Mouse (Mus musculus) lung, embryonic 14.5 days (tissue): ENCODE measurements around the gene Yif1b. TPM values are rescaled to one million over a fixed set of nuclear protein-coding genes. Genes with fewer than 3 reads are reported as not detected.
A peak's percentile ranks its signal among the peaks of the same experiment; 100 is the strongest.

ENCODE experiments used
- ATAC-seq: fragments of 200-750 bp; cut with Nextera tagmentation; 2 replicates; pipeline ENCODE4 v1.8.0; 2017; ENCODE audit warnings: mild to moderate bottlenecking, moderate TSS enrichment, moderate library complexity; ENCODE audit not compliant: insufficient read depth
- DNase-seq: peaks from one replicate; pipeline ENCODE4 v3.0.0-alpha.2; 2015
- H3K27ac ChIP-seq: fragments of 300-500 bp; sonication (generic); 2 replicates; pipeline ENCODE4 v1.5.1; 2014; ENCODE audit warnings: low read depth, mild to moderate bottlenecking, moderate library complexity
- H3K27me3 ChIP-seq: fragments of 300-500 bp; sonication (generic); 2 replicates; pipeline ENCODE4 v1.6.1; 2014; ENCODE audit warnings: low read length, control low read depth; ENCODE audit not compliant: insufficient read depth
- H3K36me3 ChIP-seq: fragments of 300-500 bp; sonication (generic); 2 replicates; pipeline ENCODE4 v1.6.1; 2014; ENCODE audit warnings: control low read depth; ENCODE audit not compliant: insufficient read depth
- H3K4me1 ChIP-seq: fragments of 300-500 bp; sonication (generic); 2 replicates; pipeline ENCODE4 v1.6.1; 2014; ENCODE audit warnings: antibody characterized with exemption, control low read depth; ENCODE audit not compliant: insufficient read depth
- H3K4me2 ChIP-seq: fragments of 300-500 bp; sonication (generic); 2 replicates; pipeline ENCODE4 v1.6.1; 2014; ENCODE audit warnings: mild to moderate bottlenecking
- H3K4me3 ChIP-seq: fragments of 300-500 bp; sonication (generic); 2 replicates; pipeline ENCODE4 v1.5.1; 2014; ENCODE audit warnings: low read depth, low read length
- H3K9ac ChIP-seq: fragments of 300-500 bp; sonication (generic); 2 replicates; pipeline ENCODE4 v1.6.1; 2014
- H3K9me3 ChIP-seq: fragments of 300-500 bp; sonication (generic); 2 replicates; pipeline ENCODE4 v1.6.1; 2016; ENCODE audit warnings: low read depth, low read length, control low read depth
- CTCF ChIP-seq: IDR thresholded peaks from 2 replicates; pipeline ENCODE4 v1.5.1; 2016; ENCODE audit warnings: antibody characterized with exemption, low read depth
- WGBS: fragments of 180-500 bp; shearing (Covaris S2); extraction: QIAGEN DNeasy Blood & Tissue Kit; methylation state at CpG from one replicate; pipeline ENCODE4 v1.1.7; 2014; 5-methylcytosine and 5-hydroxymethylcytosine counted together
- polyA plus RNA-seq: library from polyadenylated mRNA; unstranded; fragments of >200 nt; fragmentation: Nextera tagmentation; extraction: Ambion mirVana; gene quantifications from 2 replicates; pipeline ENCODE4 v1.2.1, GENCODE M21; 2014

Gene Yif1b
- polyA plus RNA-seq, 1 experiment from 2014 or later = 123 TPM

GRCm38 (mm10) chr7:29281201-29282073, 43.3 kb downstream of the Yif1b start, which contains the start of gene Spint2:
Spint2 (minus strand) TSS chr7:29281912.
- peaks cover 29% of the 10 kb centered on the region for H3K27me3 ChIP-seq
- no peaks in the 10 kb centered on the region for H3K36me3 ChIP-seq

GRCm38 (mm10) chr7:29282074-29282554, 44.0 kb downstream of the Yif1b start:
- no peak for TF ChIP-seq CTCF
- Histone ChIP-seq H3K36me3 (no peaks in the 10 kb centered on the region), H3K4me2 (peak overlapping the region; percentile 92), H3K4me1 (no peaks in the 10 kb centered on the region), H3K4me3 (peak overlapping the region; percentile 58), H3K9ac (peak overlapping the region; percentile 64; the same call in 1 of the 2 replicates), H3K27me3 (peaks cover 29% of the 10 kb centered on the region), H3K9me3 (no peaks in the 10 kb centered on the region), H3K27ac (no peak overlapping the region)
- 6% methylated on average over 21 of the region's 21 CpGs for WGBS
- DNase-seq = no peak
- ATAC-seq = peak; percentile 59

More at GRCm38 (mm10) chr7:29281201-29282073, 43.3 kb downstream of the Yif1b start, which contains the start of gene Spint2:
- TF ChIP-seq CTCF = peak; percentile 38; the same call in 1 of the 2 replicates
- H3K9me3 ChIP-seq = no peaks in the 10 kb centered on the region
- H3K9ac ChIP-seq = peak within 1 kb of the TSS; percentile 64
- peak within 1 kb of the TSS; percentile 92 for H3K4me2 ChIP-seq
- H3K27ac ChIP-seq = peak within 1 kb of the TSS; percentile 88
- peak within 1 kb of the TSS; percentile 58 for H3K4me3 ChIP-seq
- ATAC-seq (peak; percentile 80), DNase-seq (peak; percentile 78)
- under 1% methylated on average over 79 of the region's 80 CpGs for WGBS
- no peaks in the 10 kb centered on the region for H3K4me1 ChIP-seq

GRCm38 (mm10) chr7:29283876-29284275, 45.7 kb downstream of the Yif1b start:
- TF ChIP-seq CTCF = no peak
- WGBS = 82% methylated on average over 4 of the region's 4 CpGs
- peaks cover 4% of the 10 kb centered on the region; the same call in 1 of the 2 replicates for H3K4me1 ChIP-seq

GRCm38 (mm10) chr7:29284523-29284922, 46.4 kb downstream of the Yif1b start:
- Histone ChIP-seq H3K4me1 (peaks cover 5% of the 10 kb centered on the region; the same call in 1 of the 2 replicates), H3K4me3 (no peak overlapping the region), H3K27ac (no peak overlapping the region), H3K9ac (no peak overlapping the region), H3K9me3 (no peaks in the 10 kb centered on the region), H3K36me3 (no peaks in the 10 kb centered on the region), H3K27me3 (peaks cover 29% of the 10 kb centered on the region), H3K4me2 (no peak overlapping the region)
- DNase-seq (no peak), ATAC-seq (no peak)
- no peak for TF ChIP-seq CTCF
- 91% methylated on average over 6 of the region's 6 CpGs for WGBS

More at GRCm38 (mm10) chr7:29283876-29284275, 45.7 kb downstream of the Yif1b start:
- Histone ChIP-seq H3K27me3 (peaks cover 29% of the 10 kb centered on the region), H3K4me3 (no peak overlapping the region), H3K9me3 (no peaks in the 10 kb centered on the region), H3K4me2 (no peak overlapping the region), H3K36me3 (no peaks in the 10 kb centered on the region), H3K9ac (no peak overlapping the region), H3K27ac (no peak overlapping the region)
- DNase-seq (no peak), ATAC-seq (no peak)

- no peak for DNase-seq
- Histone ChIP-seq H3K4me2 (no peak overlapping the region), H3K4me1 (peaks cover 20% of the 10 kb centered on the region), H3K9ac (no peak overlapping the region), H3K36me3 (0 out of 2 replicates have a peak, but pooled peaks cover 5% of the 10 kb centered on the region), H3K27me3 (peaks cover 4% of the 10 kb centered on the region; the same call in 1 of the 2 replicates), H3K9me3 (no peaks in the 10 kb centered on the region), H3K4me3 (no peak overlapping the region), H3K27ac (no peak overlapping the region)
- 76% methylated on average over 7 of the region's 7 CpGs for WGBS
- TF ChIP-seq CTCF = peak; percentile 19; the same call in 1 of the 2 replicates
- no peak for ATAC-seq
These were observed 49.4 kb downstream of the Yif1b start for GRCm38 (mm10) chr7:29287481-29287880.

- H3K4me3 ChIP-seq = no peak overlapping the region
- 68% methylated on average over 2 of the region's 2 CpGs for WGBS
- peaks cover 26% of the 10 kb centered on the region for H3K4me1 ChIP-seq
- H3K9me3 ChIP-seq = no peaks in the 10 kb centered on the region
- DNase-seq = no peak
- H3K36me3 ChIP-seq = peaks cover 10% of the 10 kb centered on the region; the same call in 1 of the 2 replicates
- no peak for ATAC-seq
- no peak overlapping the region for H3K9ac ChIP-seq
- H3K4me2 ChIP-seq = no peak overlapping the region
- no peaks in the 10 kb centered on the region for H3K27me3 ChIP-seq
- TF ChIP-seq CTCF = no peak
- H3K27ac ChIP-seq = no peak overlapping the region
These were observed 50.0 kb downstream of the Yif1b start for GRCm38 (mm10) chr7:29288079-29288478.
